Mouse (Mus musculus): ENCODE measurements around the gene Rnls.

GRCm38 (mm10) chr19:33122611-33123226 is 269.4 kb downstream of the Rnls start:
- TF ChIP-seq CTCF (IDR thresholded peaks at IDR 0.05 in 2 of 3, conservative IDR thresholded peaks at IDR 0.05 in 1 of 3; ENCODE audit: control insufficient read depth in 1 of 3, insufficient read depth in 1 of 3, low read depth in 2 of 3, low read length in 3 of 3, poor library complexity in 1 of 3, severe bottlenecking in 1 of 3) (no peak), EP300 (IDR thresholded peaks at IDR 0.05; ENCODE audit: low read depth in 1 of 2, low read length in 2 of 2) (no peak), POLR2A (IDR thresholded peaks at IDR 0.05; ENCODE audit: control insufficient read depth in 1 of 2, insufficient read depth in 1 of 2, low read depth in 1 of 2, low read length in 2 of 2, poor library complexity in 1 of 2) (no peak), MEF2A (IDR thresholded peaks at IDR 0.05; ENCODE audit: extremely low read depth, insufficient replicate concordance, low read depth, low read length, poor library complexity, severe bottlenecking) (no peak), HCFC1 (IDR thresholded peaks at IDR 0.05; ENCODE audit: low read depth, low read length) (no peak), UBTF (IDR thresholded peaks at IDR 0.05; ENCODE audit: borderline replicate concordance, insufficient read depth, low read depth, low read length) (no peak), SMC3 (IDR thresholded peaks at IDR 0.05; ENCODE audit: low read depth, low read length) (no peak), BHLHE40 (IDR thresholded peaks at IDR 0.05; ENCODE audit: borderline replicate concordance, low read depth, low read length) (no peak), TAL1 (IDR thresholded peaks at IDR 0.05; ENCODE audit: low read length) (no peak), CHD2 (IDR thresholded peaks at IDR 0.05; ENCODE audit: low read length) (no peak), POLR2AphosphoS5 (IDR thresholded peaks at IDR 0.05; ENCODE audit: borderline replicate concordance, low read depth, low read length) (no peak)
